Mouse (Mus musculus) duodenum, adult 2 months (tissue): ENCODE data around the gene Atp2b4. TPM values are rescaled to one million over a fixed set of nuclear protein-coding genes. Genes with fewer than 3 reads are reported as not detected.

ENCODE experiments used
- polyA plus RNA-seq: library from polyadenylated mRNA; depleted of rRNA; stranded (reverse); fragments of >200 nt; gene quantifications from 2 replicates; pipeline ENCODE4 v1.2.3, GENCODE M21; 2012; ENCODE audit warnings: low replicate concordance; rRNA removed

Gene Atp2b4
- polyA plus RNA-seq: 2.1 and 7.6 TPM in 2 replicates

DNA sequence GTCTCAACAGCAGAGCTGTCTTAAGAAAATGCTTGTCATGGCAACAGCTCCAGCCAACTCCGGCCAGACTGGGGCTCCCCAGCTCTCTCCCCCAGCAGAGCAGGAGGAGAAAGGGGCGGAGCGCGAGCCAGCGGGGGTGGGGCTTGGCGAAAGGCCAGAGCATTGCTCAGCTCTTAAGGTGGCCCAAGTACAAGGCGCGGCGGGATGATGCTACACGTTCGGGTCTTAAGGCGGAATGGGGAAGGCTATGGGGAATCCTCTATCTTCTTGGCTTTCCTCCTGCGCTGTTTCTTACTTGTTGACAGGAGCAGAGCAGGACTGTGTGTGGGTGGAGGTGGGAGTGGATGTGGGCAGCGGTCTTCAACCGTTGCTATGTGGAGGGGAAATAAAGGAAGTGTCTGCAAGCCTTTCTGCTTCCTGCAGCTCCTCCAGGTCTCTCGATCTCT is at the start of gene Atp2b4:
TSS of gene Atp2b4 (minus strand) at position 94 of the 446 bp plus-strand sequence.

DNA sequence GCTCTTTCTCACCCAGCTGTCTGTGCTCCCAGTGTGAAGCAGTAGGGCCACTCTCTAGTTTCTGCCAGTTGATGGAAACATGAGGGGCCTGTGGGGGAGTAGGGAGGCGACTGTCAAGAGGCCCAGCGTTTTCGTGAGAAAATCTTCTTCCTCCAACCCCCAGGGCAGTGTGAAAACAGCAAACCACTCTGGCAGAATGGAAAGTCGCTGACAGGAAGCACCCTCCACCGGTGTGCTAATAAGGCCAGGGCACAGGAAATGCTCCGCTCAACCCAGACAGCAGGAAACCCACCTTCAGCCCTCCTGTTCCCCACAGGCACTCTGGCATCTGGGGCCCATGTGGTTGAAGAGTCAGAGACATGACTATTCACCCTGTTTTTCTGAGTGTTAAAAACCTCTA is 110.9 kb downstream of the Atp2b4 start, which contains the start of gene Lax1:
TSS of gene Lax1 (minus strand) at position 212 of the 400 bp plus-strand sequence.

DNA sequence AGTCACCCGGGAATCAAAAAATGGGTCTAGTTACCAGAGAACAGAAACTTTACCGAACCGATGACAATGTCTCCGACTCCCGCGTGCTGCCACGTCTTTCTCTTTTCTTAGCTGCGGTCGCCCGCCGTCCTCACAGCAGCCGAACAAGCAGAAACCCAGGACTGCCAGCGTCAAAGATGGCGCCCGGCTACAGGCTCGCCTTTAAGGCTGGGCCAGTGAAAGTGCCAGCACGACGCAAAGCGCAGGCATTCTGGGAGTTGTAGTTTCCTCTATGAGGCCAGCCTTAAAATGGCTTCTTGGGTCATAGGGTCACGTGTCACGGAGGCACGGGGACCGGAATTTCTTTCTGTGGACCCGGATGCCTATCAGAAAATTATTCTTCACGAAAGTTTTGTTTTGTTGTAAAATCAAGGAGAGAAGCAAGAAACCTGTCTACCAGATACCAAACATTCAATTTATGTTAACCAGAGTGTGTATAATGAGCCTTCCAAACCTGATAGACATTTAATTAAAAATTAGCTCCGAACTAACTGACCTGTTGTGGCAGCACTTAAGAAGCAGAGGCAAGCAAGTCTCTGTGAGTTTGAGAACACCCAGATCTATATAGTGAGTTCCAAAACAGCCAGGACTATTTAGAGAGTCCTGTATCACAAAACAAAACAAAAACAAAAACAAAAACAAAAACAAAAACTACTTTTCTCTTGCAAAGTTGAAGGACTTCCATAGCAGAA is 139.5 kb downstream of the Atp2b4 start, which contains the start of gene Gm38394:
TSS of gene Gm38394 (minus strand) at position 116 of the 731 bp plus-strand sequence.

DNA sequence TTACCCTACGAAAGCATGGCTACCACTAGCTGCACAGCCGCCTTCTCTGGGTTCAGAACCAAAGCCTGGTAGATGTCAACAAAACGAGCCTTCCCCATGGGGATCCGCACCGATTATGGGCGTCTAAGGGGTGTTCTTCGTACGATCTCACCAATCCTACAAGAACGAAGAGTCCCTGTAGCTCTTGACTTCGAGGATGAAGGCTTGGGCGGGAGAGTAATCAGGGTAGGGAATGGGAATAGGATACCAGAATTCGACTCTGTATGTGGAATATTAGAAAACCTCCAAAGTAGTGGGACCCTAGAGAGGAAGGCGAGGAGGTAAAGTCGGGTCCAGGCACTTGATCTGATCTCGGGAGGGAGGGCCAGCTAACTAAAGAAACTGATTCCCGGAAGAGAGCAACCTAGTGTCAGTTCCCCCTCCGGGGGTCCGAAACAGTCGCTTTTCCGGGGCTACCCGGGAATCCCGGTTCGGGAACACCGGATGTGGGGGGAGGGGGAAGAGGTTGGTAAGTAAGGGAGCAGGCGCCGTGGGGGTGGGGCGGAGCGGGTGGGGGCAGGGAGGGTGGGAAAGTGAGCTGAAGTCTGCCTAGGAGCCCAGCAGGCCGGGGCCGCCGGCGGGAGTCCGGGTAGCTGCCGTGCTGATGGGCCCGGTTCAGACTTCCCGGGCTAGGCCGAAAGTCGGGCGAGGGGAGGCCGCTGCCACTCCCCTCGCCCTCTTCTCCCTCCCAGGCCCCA is 140.2 kb downstream of the Atp2b4 start, which contains the start of gene Zbed6:
TSS of gene Zbed6 (minus strand) at position 420 of the 737 bp plus-strand sequence.

Other genes starting within 250 kb of the Atp2b4 start
- 2.7 and 5.7 TPM in 2 replicates for gene Snrpe, start 190.8 kb downstream of the Atp2b4 start, polyA plus RNA-seq
- gene Zbed6, start 140.2 kb downstream of the Atp2b4 start, polyA plus RNA-seq: 0.02 TPM in 1 of 2 replicates, not detected in the other
- 0.50 and 1.1 TPM in 2 replicates for gene Gm38394, start 139.7 kb downstream of the Atp2b4 start, polyA plus RNA-seq
- gene Lax1, start 110.9 kb downstream of the Atp2b4 start, polyA plus RNA-seq: 4.0 and 4.1 TPM in 2 replicates
- 8.4 and 11.7 TPM in 2 replicates for gene Optc, start 107.0 kb upstream of the Atp2b4 start, polyA plus RNA-seq
- 13.4 and 18.8 TPM in 2 replicates for gene Prelp, start 120.4 kb upstream of the Atp2b4 start, polyA plus RNA-seq
- gene Fmod, start 236.2 kb upstream of the Atp2b4 start, polyA plus RNA-seq: 0.65 and 1.0 TPM in 2 replicates